Mouse (Mus musculus): ENCODE measurements at regions not wholly inside any gene's neighbourhood (a gene's known extent, or its start where the extent isn't known, plus 50 kb on each side); places are given as distances from the start of the nearest gene placed in this dataset.

GRCm38 (mm10) chrX:12461657-12462056 lies 125.9 kb upstream of the Atp6ap2 start:
- TF ChIP-seq POLR2A (IDR thresholded peaks at IDR 0.05; ENCODE audit: borderline replicate concordance, control insufficient read depth, low read depth, low read length) (no peak), CTCF (IDR thresholded peaks at IDR 0.05; ENCODE audit: control insufficient read depth, insufficient read depth, low read length) (no peak)

All from bone marrow, adult 2 months (tissue).